Mouse (Mus musculus): ENCODE data around the gene Crb1.
"Not testable (repeated sequence)": the region's sequence is repeated elsewhere in the genome, so short reads cannot be mapped to it uniquely, and the experiment has no call there.

DNA sequence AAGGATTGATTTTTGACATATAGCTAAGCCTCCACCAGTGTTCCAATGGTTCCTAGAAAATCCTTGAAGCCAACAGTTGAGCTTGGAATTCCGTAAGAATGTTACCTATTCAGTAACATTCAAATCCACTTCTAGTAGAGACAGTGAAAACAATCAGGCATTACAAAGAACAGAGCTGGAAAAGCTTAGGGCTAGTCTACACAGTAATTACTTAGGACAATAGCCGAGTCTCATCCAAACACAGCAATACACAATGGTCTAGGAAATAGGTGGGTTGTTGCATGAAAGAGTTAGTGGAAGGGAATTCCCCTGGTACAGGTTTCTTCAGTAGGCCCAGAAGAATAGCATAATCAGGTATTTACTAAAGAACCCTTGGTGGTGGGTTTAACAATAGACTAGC lies 35.5 kb upstream of the Crb1 start:
- not testable (repeated sequence) for TF ChIP-seq CTCF (IDR thresholded peaks at IDR 0.05; ENCODE audit: insufficient read depth, low read length); POLR2A (IDR thresholded peaks at IDR 0.05; ENCODE audit: borderline replicate concordance, extremely low read depth, low read depth, low read length)
